Mouse (Mus musculus) heart, embryonic 14.5 days (tissue): ENCODE measurements around the gene Arl16. TPM values are rescaled to one million over a fixed set of nuclear protein-coding genes. Genes with fewer than 3 reads are reported as not detected.

Source experiments
- ATAC-seq: fragments of 200-750 bp; cut with Nextera tagmentation; 2 replicates; pipeline ENCODE4 v1.8.0; 2017; ENCODE audit warnings: low read depth, moderate TSS enrichment; ENCODE audit not compliant: insufficient number of reproducible peaks, insufficient read depth, low FRiP score
- H3K27ac ChIP-seq, 2 experiments: fragments of 200-500 bp in 1 of 2; fragments of 300-500 bp in 1 of 2; sonication (generic) in 1 of 2; replicated peaks in 1 of 2; 2 replicates each; pipeline ENCODE4 v1.5.1; 2012 to 2014; ENCODE audit warnings: low read depth in 2 of 2, low read length in 2 of 2, control low read depth in 1 of 2, mild to moderate bottlenecking in 1 of 2, mixed read lengths in 1 of 2; ENCODE audit not compliant: control insufficient read depth in 1 of 2, insufficient read depth in 1 of 2
- H3K27me3 ChIP-seq: fragments of 300-500 bp; sonication (generic); 2 replicates; pipeline ENCODE4 v1.6.1; 2014; ENCODE audit warnings: mild to moderate bottlenecking, low read length, control low read depth; ENCODE audit not compliant: control insufficient read depth, insufficient read depth
- H3K36me3 ChIP-seq: fragments of 300-500 bp; sonication (generic); 2 replicates; pipeline ENCODE4 v1.6.1; 2014; ENCODE audit warnings: mild to moderate bottlenecking, control low read depth, low read length, mixed read lengths; ENCODE audit not compliant: control insufficient read depth, insufficient read depth
- H3K4me1 ChIP-seq, 2 experiments: fragments of 200-500 bp in 1 of 2; fragments of 300-500 bp in 1 of 2; sonication (generic) in 1 of 2; 2 replicates each; pipeline ENCODE4 v1.6.1; 2012 to 2014; ENCODE audit warnings: low read length in 2 of 2, control low read depth in 1 of 2, mixed read lengths in 1 of 2; ENCODE audit not compliant: control insufficient read depth in 2 of 2, insufficient read depth in 2 of 2
- H3K4me2 ChIP-seq: fragments of 300-500 bp; sonication (generic); 2 replicates; pipeline ENCODE4 v1.6.1; 2014; ENCODE audit warnings: mild to moderate bottlenecking, low read length
- H3K4me3 ChIP-seq, 2 experiments: fragments of 200-500 bp in 1 of 2; fragments of 300-500 bp in 1 of 2; sonication (generic) in 1 of 2; 2 replicates each; pipeline ENCODE4 v1.5.1; 2012 to 2014; ENCODE audit warnings: low read length in 2 of 2, mild to moderate bottlenecking in 2 of 2, control low read depth in 1 of 2, low read depth in 1 of 2, moderate library complexity in 1 of 2; ENCODE audit not compliant: control insufficient read depth in 1 of 2, insufficient read depth in 1 of 2
- H3K9ac ChIP-seq: fragments of 300-500 bp; sonication (generic); 2 replicates; pipeline ENCODE4 v1.6.1; 2014; ENCODE audit warnings: mild to moderate bottlenecking, low read length
- H3K9me3 ChIP-seq: fragments of 300-500 bp; sonication (generic); 2 replicates; pipeline ENCODE4 v1.6.1; 2016; ENCODE audit warnings: low read length, control low read depth; ENCODE audit not compliant: control insufficient read depth
- WGBS: fragments of 180-500 bp; shearing (Covaris S2); extraction: QIAGEN DNeasy Blood & Tissue Kit; methylation state at CpG from one replicate; pipeline ENCODE4 v1.1.7; 2014; 5-methylcytosine and 5-hydroxymethylcytosine counted together
- polyA plus RNA-seq: library from polyadenylated mRNA; unstranded; fragments of >200 nt; fragmentation: Nextera tagmentation; extraction: Ambion mirVana; gene quantifications from 2 replicates; pipeline ENCODE4 v1.2.1, GENCODE M21; 2014

Gene Arl16
- polyA plus RNA-seq, 1 experiment from 2014 or later, result 44.4 TPM

DNA sequence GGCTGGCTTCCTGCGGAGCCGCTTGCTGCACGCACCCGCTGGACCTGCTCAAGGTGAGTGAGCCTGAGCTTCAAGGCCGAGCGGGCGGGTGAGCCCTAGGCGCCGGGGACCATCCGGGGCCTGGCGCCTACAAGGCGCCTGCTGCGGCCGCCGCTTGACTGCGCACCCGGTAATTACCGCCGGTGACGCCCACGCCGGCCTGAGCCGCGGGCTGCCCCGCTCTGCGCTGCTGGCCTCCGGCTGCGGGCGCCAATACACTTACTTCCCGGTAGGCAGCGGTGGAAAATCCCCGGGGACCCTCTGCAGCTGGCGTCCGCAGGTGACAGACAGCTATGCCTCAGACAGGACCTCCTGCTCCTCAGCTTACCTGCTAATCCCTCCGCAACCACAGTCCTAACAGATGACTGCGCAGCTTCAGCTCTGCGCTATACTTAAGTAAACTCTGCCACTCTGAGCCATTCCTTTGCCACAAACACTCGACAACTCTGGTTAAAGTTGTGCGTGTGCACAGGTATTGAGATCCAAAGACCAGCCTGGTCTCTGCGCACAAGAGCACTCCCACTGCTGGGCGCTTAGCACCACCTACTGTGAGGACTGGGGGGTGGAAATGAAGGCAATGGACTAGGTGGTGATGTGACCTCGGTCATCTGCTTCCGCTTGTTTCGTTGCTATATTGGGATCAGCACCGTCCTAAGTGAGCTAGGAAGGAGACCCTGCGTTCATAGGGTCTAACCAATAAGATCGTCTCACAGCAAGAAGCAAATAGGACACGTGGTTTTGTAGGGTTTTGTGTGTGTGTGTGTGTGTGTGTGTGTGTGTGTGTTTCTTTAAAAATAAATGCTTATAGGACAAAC is 24.8 kb upstream of the Arl16 start:
- H3K9ac ChIP-seq, result peak overlapping the region; percentile 90
- H3K36me3 ChIP-seq, result peaks cover 59% of the 10 kb centered on the region
- no peaks in the 10 kb centered on the region for H3K27me3 ChIP-seq
- peak overlapping the region; percentile 77 to 80 for H3K27ac ChIP-seq
- H3K4me1 ChIP-seq, result peaks cover 17 to 25% of the 10 kb centered on the region in 2 experiments
- ATAC-seq, result peak; percentile 64
- H3K4me2 ChIP-seq, result peak overlapping the region; percentile 88
- no peaks in the 10 kb centered on the region for H3K9me3 ChIP-seq
- H3K4me3 ChIP-seq, result peak overlapping the region; percentile 90 to 93
- under 1% methylated on average over 48 of the region's 48 CpGs for WGBS

DNA sequence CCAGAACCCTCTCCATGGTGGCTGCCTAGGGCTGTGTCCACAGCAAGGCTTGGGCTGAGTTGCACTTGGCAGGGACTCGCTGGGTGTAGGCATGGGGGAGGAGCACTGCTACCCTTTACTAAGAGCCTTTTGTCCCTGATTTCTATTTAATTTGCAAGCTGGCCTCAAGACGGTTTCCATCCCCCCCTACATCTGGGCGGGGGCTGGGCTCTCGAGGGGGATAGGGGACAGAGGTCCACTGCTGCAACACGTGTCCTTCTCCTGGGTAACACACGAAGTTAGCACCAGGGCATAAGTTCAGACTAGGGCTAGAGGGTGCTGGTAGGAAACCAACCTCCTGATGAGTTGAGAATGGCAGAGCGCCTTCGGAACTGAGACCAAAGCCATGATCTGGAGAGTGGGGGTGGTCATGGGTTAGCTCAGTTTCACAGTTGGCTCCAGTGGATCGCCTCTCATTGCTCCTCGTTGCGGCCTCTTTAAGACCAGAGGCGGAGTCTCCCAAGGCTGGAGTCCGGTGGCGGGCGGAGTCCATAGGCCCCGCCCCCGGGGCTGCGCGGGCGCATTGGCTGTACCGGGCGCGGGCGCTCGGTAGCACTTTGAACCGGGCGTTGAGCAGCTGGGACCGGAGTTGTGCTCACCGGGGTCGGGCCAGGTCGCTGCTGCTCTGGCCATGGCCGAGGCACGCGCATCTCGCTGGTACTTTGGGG is 24.1 kb upstream of the Arl16 start, which contains the start of gene Slc25a10:
TSS of gene Slc25a10 (plus strand) at position 524 of the 707 bp plus-strand sequence.
- Histone ChIP-seq H3K27ac (peak within 1 kb of the TSS; percentile 77 to 80), H3K4me1 (peaks cover 17 to 25% of the 10 kb centered on the region in 2 experiments), H3K4me2 (peak within 1 kb of the TSS; percentile 88), H3K36me3 (peaks cover 59% of the 10 kb centered on the region), H3K27me3 (no peaks in the 10 kb centered on the region), H3K9me3 (no peaks in the 10 kb centered on the region), H3K9ac (peak within 1 kb of the TSS; percentile 90), H3K4me3 (peak within 1 kb of the TSS; percentile 90 to 93)
- peak; percentile 78 for ATAC-seq
- WGBS, result 1% methylated on average over 32 of the region's 35 CpGs

DNA sequence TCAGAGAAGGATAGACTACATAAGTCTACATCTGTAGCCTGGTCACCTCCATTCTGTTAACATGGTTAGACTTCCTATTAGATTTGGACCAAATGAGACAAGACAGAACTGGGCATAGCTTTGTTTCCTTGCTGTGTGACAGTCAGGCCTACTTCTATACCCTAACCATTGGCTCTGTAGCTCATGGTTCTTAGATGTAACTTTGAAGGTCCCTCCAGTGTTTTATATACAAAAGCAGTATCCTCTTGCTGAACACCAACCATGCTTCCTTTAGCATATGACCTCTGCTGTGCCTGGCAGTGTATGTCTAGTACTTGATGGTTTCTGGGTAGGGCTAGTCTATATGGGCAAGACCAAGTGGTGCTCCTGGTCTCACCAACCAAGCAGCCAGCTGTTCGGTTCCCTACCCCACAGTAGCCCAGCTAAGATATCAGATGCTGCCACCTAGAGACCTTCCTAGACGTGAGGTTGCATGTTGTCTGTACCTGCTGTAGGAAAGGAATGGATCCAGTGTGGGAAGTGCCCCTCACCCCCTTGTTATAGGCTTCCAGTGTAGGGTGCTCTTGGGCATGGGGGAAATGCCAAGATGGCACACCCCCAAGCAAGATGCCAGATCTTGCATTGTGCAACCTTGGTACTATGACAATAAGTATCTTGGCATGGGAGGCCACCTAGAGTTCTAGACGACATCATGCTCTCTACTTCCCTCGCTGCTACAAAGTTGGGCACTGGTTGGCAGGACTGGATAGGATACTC is 23.1 kb upstream of the Arl16 start:
- no peaks in the 10 kb centered on the region for H3K9me3 ChIP-seq
- peaks cover 21 to 31% of the 10 kb centered on the region in 2 experiments for H3K4me1 ChIP-seq
- peaks cover 59% of the 10 kb centered on the region for H3K36me3 ChIP-seq
- peak overlapping the region; percentile 90 for H3K9ac ChIP-seq
- ATAC-seq, result no peak
- 0 out of 4 replicates have a peak overlapping the region, but pooled peaks of 1 of the 2 experiments have one; percentile 80 for H3K27ac ChIP-seq
- no peaks in the 10 kb centered on the region for H3K27me3 ChIP-seq
- WGBS, result 35% methylated on average over 4 of the region's 4 CpGs
- H3K4me3 ChIP-seq, result no peak overlapping the region
- H3K4me2 ChIP-seq, result peak overlapping the region; percentile 88; the same call in 1 of the 2 replicates

DNA sequence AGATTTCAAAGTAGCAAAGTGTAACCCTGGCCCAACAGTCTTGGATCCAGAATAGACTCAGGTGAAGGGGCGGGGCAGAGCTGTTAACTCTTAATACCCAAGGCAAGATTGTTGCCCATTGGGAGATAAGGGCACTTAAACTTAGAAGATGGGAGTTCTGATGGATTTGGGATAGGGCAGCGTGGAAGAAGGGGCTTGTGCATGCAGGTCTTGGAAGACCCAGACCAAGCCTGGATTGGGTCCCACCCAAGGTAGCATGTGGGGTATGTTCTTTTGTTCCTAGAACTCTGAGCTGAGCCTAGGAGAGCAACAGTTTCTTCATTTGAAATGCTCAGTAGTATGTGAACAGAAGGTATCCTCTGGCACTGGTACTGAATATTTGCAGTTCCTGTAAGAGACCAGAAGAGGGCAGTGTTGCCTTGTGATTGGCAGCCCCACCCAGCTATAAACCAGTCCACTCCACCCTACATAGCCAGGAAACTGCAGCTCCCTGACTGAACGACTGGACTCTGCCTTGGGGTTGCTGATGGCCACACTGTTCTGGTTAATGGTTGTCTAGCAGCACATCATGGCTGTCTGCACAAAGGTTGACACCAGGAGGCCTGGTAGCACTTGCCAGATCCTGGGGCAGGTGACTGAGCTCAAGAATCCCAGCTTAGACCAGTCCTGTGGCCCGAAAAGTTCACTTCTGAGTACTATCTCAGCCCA is 21.8 kb upstream of the Arl16 start:
- 67% methylated on average over 4 of the region's 4 CpGs for WGBS
- no peaks in the 10 kb centered on the region for H3K27me3 ChIP-seq
- no peak overlapping the region for H3K4me3 ChIP-seq
- peak overlapping the region; percentile 1; the same call in 1 of the 2 replicates for H3K9ac ChIP-seq
- H3K36me3 ChIP-seq, result peaks cover 50% of the 10 kb centered on the region
- H3K9me3 ChIP-seq, result no peaks in the 10 kb centered on the region
- H3K27ac ChIP-seq, result 0 out of 4 replicates have a peak overlapping the region, but pooled peaks of 1 of the 2 experiments have one; percentile 1
- H3K4me2 ChIP-seq, result no peak overlapping the region
- no peak for ATAC-seq
- peaks cover 22 to 36% of the 10 kb centered on the region in 2 experiments for H3K4me1 ChIP-seq

DNA sequence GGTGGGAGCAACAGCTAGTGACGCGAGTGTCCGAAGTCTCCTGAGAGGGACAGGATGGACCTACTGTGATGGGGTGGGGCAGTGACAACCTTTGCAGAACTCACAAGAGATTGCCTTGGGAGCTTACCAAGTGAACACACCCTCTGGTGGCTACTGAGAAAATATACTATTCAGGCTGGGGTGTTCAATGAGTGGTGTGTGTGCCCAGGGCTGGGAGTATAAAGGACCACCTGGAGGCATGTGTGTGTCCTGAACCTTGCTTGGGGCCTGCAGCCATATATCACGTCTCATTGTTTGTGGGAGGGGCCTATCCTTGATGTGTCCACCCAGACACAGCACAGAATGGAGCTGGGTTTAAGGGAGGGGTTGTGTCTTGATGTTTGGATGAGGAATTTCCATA is 21.1 kb upstream of the Arl16 start:
- H3K4me1 ChIP-seq, result peaks cover 22 to 40% of the 10 kb centered on the region in 2 experiments
- no peaks in the 10 kb centered on the region for H3K27me3 ChIP-seq
- no peak overlapping the region for H3K4me2 ChIP-seq
- H3K9me3 ChIP-seq, result no peaks in the 10 kb centered on the region
- H3K36me3 ChIP-seq, result peaks cover 53% of the 10 kb centered on the region
- no peak overlapping the region for H3K9ac ChIP-seq
- no peak overlapping the region for H3K27ac ChIP-seq
- no peak overlapping the region for H3K4me3 ChIP-seq
- ATAC-seq, result no peak
- WGBS, result 72% methylated on average over 4 of the region's 4 CpGs

DNA sequence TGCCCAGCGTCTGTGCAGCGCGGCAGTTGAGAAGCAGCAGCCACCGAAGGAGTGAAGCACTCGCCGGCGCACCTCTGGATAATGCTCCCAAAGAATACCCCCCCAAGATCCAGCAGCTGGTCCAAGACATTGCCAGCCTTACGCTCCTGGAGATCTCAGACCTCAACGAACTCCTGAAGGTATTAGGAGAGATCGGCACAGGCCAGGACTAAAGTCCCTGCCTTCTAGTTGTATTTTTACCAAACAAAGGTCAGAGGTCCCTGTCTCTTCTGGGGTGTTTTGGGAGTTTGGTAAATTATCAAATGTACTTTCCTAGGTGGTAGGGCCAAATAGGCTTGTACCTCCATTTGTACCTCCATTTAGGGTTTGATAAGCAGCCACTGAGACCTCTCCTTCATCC is 17.8 kb upstream of the Arl16 start:
- peak overlapping the region; percentile 98 for H3K9ac ChIP-seq
- H3K36me3 ChIP-seq, result peaks cover 84% of the 10 kb centered on the region
- peak overlapping the region; percentile 87 for H3K4me2 ChIP-seq
- H3K4me3 ChIP-seq, result peak overlapping the region; percentile 96 to 98
- peaks cover 6 to 19% of the 10 kb centered on the region in 2 experiments for H3K4me1 ChIP-seq
- WGBS, result 8% methylated on average over 10 of the region's 10 CpGs
- H3K9me3 ChIP-seq, result no peaks in the 10 kb centered on the region
- no peaks in the 10 kb centered on the region for H3K27me3 ChIP-seq
- no peak for ATAC-seq
- H3K27ac ChIP-seq, result peak overlapping the region; percentile 82 to 85
